In genomic region chr6:120294785-120295133, GRCm38 (mm10) we compare ENCODE assay signal across 9 mouse cellular contexts. TPM values are rescaled to one million over a fixed set of nuclear protein-coding genes. Genes with fewer than 3 reads are reported as not detected.
DNase-seq lines count a peak whose midpoint lies in the region; ATAC-seq and TF ChIP-seq lines count a peak whose summit lies in the region.
"Had no signal": no experiment of that assay in that cellular context is flagged by ENCODE, and none has a peak within 500 bp of the region (broad histone marks: within the 10 kb centered on the region; RNA-seq: fewer than 3 reads in every experiment).

No protein-coding gene starts in this region.

- peak overlapping the region; percentile 82 for H3K27ac ChIP-seq in heart, embryonic 10.5 days
- no peak overlapping the region for H3K27ac ChIP-seq in forebrain, embryonic 14.5 days (ENCODE audit: low read depth, low read length)
- H3K27ac ChIP-seq in kidney, embryonic 16.5 days (ENCODE audit: low read length), result peak overlapping the region; percentile 76
- H3K27ac ChIP-seq in lung, embryonic 14.5 days (ENCODE audit: low read depth), result peak overlapping the region; percentile 54; the same call in 1 of the 2 replicates

- H3K4me3 ChIP-seq in heart, embryonic 10.5 days, result peak overlapping the region; percentile 84
- H3K4me3 ChIP-seq in forebrain, embryonic 14.5 days (ENCODE audit: low read depth, low read length), result peak overlapping the region; percentile 61
- H3K4me3 ChIP-seq in kidney, embryonic 16.5 days (ENCODE audit: low read length), result peak overlapping the region; percentile 73
- peak overlapping the region; percentile 57 for H3K4me3 ChIP-seq in lung, embryonic 14.5 days (ENCODE audit: low read depth, low read length)

- ATAC-seq in forebrain, embryonic 14.5 days, result peak; percentile 57
- peak; percentile 92 for ATAC-seq in kidney, embryonic 16.5 days (ENCODE audit: low FRiP score, low TSS enrichment)
- peak; percentile 85 for ATAC-seq in lung, embryonic 14.5 days (ENCODE audit: insufficient read depth)

- TF ChIP-seq CTCF in lung, embryonic 14.5 days (IDR thresholded peaks at IDR 0.05; ENCODE audit: low read depth), result no peak

- no peaks in the 10 kb centered on the region for H3K36me3 ChIP-seq in heart, embryonic 10.5 days
- no peaks in the 10 kb centered on the region for H3K36me3 ChIP-seq in forebrain, embryonic 14.5 days (ENCODE audit: control insufficient read depth, insufficient read depth, low read length)
- no peaks in the 10 kb centered on the region for H3K36me3 ChIP-seq in kidney, embryonic 16.5 days (ENCODE audit: insufficient read depth, low read length)
- H3K36me3 ChIP-seq in lung, embryonic 14.5 days (ENCODE audit: insufficient read depth), result no peaks in the 10 kb centered on the region

- H3K4me1 ChIP-seq in heart, embryonic 10.5 days, result peaks cover 15% of the 10 kb centered on the region
- peaks cover 2% of the 10 kb centered on the region; the same call in 1 of the 2 replicates for H3K4me1 ChIP-seq in forebrain, embryonic 14.5 days (ENCODE audit: control insufficient read depth, insufficient read depth, low read length)
- H3K4me1 ChIP-seq in kidney, embryonic 16.5 days (ENCODE audit: insufficient read depth, low read length), result 0 out of 2 replicates have a peak, but pooled peaks cover 6% of the 10 kb centered on the region
- no peaks in the 10 kb centered on the region for H3K4me1 ChIP-seq in lung, embryonic 14.5 days (ENCODE audit: insufficient read depth)

- H3K9me3 ChIP-seq in heart, embryonic 10.5 days, result no peaks in the 10 kb centered on the region
- H3K9me3 ChIP-seq in forebrain, embryonic 14.5 days (replicated peaks; ENCODE audit: control insufficient read depth, low read length), result no peaks in the 10 kb centered on the region
- H3K9me3 ChIP-seq in kidney, embryonic 16.5 days (ENCODE audit: low read length), result no peaks in the 10 kb centered on the region
- no peaks in the 10 kb centered on the region for H3K9me3 ChIP-seq in lung, embryonic 14.5 days (ENCODE audit: low read depth, low read length)

- intact Hi-C loops in heart, postnatal 25 days (cut with DNase I), result no loop called here
- intact Hi-C loops in gastrocnemius, postnatal 14 days (cut with DNase I; ENCODE audit: low total_unique reads), result loop anchor here (5.0 kb wide), 1 partner anchor 72 kb away; no protein-coding TSS in a partner anchor

- peaks cover 37% of the 10 kb centered on the region for H3K27me3 ChIP-seq in heart, embryonic 10.5 days (ENCODE audit: insufficient read depth, poor library complexity, severe bottlenecking)
- peaks cover 10% of the 10 kb centered on the region; the same call in 1 of the 2 replicates for H3K27me3 ChIP-seq in forebrain, embryonic 14.5 days (replicated peaks; ENCODE audit: control insufficient read depth, insufficient read depth, low read length)
- peaks cover 6% of the 10 kb centered on the region; the same call in 1 of the 2 replicates for H3K27me3 ChIP-seq in kidney, embryonic 16.5 days (ENCODE audit: insufficient read depth, low read length)
- peaks cover 20% of the 10 kb centered on the region for H3K27me3 ChIP-seq in lung, embryonic 14.5 days (ENCODE audit: insufficient read depth, low read length)

- peak overlapping the region; percentile 62 for H3K9ac ChIP-seq in forebrain, embryonic 14.5 days (ENCODE audit: low read length)
- peak overlapping the region; percentile 79 for H3K9ac ChIP-seq in kidney, embryonic 16.5 days (replicated peaks; ENCODE audit: low read length)
- H3K9ac ChIP-seq in lung, embryonic 14.5 days, result peak overlapping the region; percentile 52

- DNase-seq in heart, embryonic 10.5 days (ENCODE audit: low spot score), result no peak
- DNase-seq in heart, postnatal 25 days (ENCODE audit: low spot score), result no peak
- DNase-seq in T-cell, adult 2 months (ENCODE audit: low spot score), result peak; percentile 35
- DNase-seq in forebrain, embryonic 14.5 days (ENCODE audit: low spot score), result no peak
- DNase-seq in lung, embryonic 14.5 days, result peak; percentile 71
- DNase-seq in spleen, postnatal 36 days (ENCODE audit: low spot score in 2 of 2), result peak; percentile 2 to 11
- DNase-seq in gastrocnemius, postnatal 14 days, result no peak

- H3K4me2 ChIP-seq in forebrain, embryonic 14.5 days (ENCODE audit: low read length), result peak overlapping the region; percentile 99
- H3K4me2 ChIP-seq in kidney, embryonic 16.5 days (replicated peaks; ENCODE audit: low read depth, low read length), result peak overlapping the region; percentile 99
- peak overlapping the region; percentile 98 for H3K4me2 ChIP-seq in lung, embryonic 14.5 days

- 2% methylated on average over 16 of the region's 16 CpGs for WGBS in heart, embryonic 10.5 days
- under 1% methylated on average over 16 of the region's 16 CpGs for WGBS in forebrain, embryonic 14.5 days
- under 1% methylated on average over 16 of the region's 16 CpGs for WGBS in kidney, embryonic 16.5 days
- under 1% methylated on average over 16 of the region's 16 CpGs for WGBS in lung, embryonic 14.5 days

RNA-seq across cellular contexts. Expression of gene B4galnt3, which starts 0.4 kb away (rescaled TPM):
- 0.40 and 0.79 TPM in 2 replicates for polyA plus RNA-seq in heart, embryonic 10.5 days (2016; fragmentation: Nextera tagmentation; extraction: Ambion mirVana)
- under 1 TPM; 0.18 to 0.22 TPM for total RNA-seq in heart, postnatal 25 days (2021)
- not detected in 2 replicates for polyA plus RNA-seq in forebrain, embryonic 14.5 days (2014; fragmentation: Nextera tagmentation; extraction: Ambion mirVana)
- 2.4 and 2.6 TPM in 2 replicates for polyA plus RNA-seq in kidney, embryonic 16.5 days (2015; fragmentation: Nextera tagmentation; extraction: Ambion mirVana)
- polyA plus RNA-seq in lung, embryonic 14.5 days (2014; fragmentation: Nextera tagmentation; extraction: Ambion mirVana), result 0.08 and 0.09 TPM in 2 replicates
- 1 to 10 TPM; 2.7 TPM for total RNA-seq in gastrocnemius, postnatal 14 days (2021)

RNA-seq across cellular contexts. Expression of gene D330020A13Rik, which starts 0.6 kb away (rescaled TPM):
- polyA plus RNA-seq in heart, embryonic 10.5 days (2016; fragmentation: Nextera tagmentation; extraction: Ambion mirVana), result 0.27 TPM in 1 of 2 replicates, not detected in the other
- total RNA-seq in heart, postnatal 25 days (2021), result not detected
- not detected in 2 replicates for polyA plus RNA-seq in forebrain, embryonic 14.5 days (2014; fragmentation: Nextera tagmentation; extraction: Ambion mirVana)
- 0.65 and 0.76 TPM in 2 replicates for polyA plus RNA-seq in kidney, embryonic 16.5 days (2015; fragmentation: Nextera tagmentation; extraction: Ambion mirVana)
- polyA plus RNA-seq in lung, embryonic 14.5 days (2014; fragmentation: Nextera tagmentation; extraction: Ambion mirVana), result not detected in 2 replicates
- under 1 TPM in 1 of 2 experiments, not detected in 1; 0.21 TPM for total RNA-seq in gastrocnemius, postnatal 14 days (2021)
- total RNA-seq: left cerebral cortex, postnatal 14 days had no signal

Comparison
In these comparisons a context has a peak if more than half of its experiments do, and no peak if none do; other contexts are left out.
1. DNase-seq: peak in T-cell, adult 2 months (single experiment), lung, embryonic 14.5 days (single experiment) and spleen, postnatal 36 days (2 of 2); none in heart, embryonic 10.5 days (single experiment), heart, postnatal 25 days (single experiment), forebrain, embryonic 14.5 days (single experiment) and gastrocnemius, postnatal 14 days (single experiment).
2. Peak in every context shown above with its lines, with median percentiles within 50 percentile points of each other: H3K4me3 ChIP-seq, ATAC-seq, H3K4me2 ChIP-seq and H3K9ac ChIP-seq.